Mouse (Mus musculus) C2C12 (cell line): ENCODE data around the gene Rapsn. TPM values are rescaled to one million over a fixed set of nuclear protein-coding genes. Genes with fewer than 3 reads are reported as not detected.

Experiments
- H3K27me3 ChIP-seq: one replicate; pipeline ENCODE4 v1.6.1; 2011; ENCODE audit not compliant: control insufficient read depth, insufficient read depth, insufficient read length
- H3K36me3 ChIP-seq: one replicate; pipeline ENCODE4 v1.6.1; 2011; ENCODE audit not compliant: control insufficient read depth, insufficient read depth
- H3K4me3 ChIP-seq: one replicate; pipeline ENCODE4 v1.5.1; 2011; ENCODE audit warnings: mild to moderate bottlenecking, control low read depth; ENCODE audit not compliant: poor library complexity, insufficient read depth, severe bottlenecking
- H3K79me2 ChIP-seq: one replicate; pipeline ENCODE4 v1.6.1; 2011; ENCODE audit not compliant: control insufficient read depth, insufficient read depth
- H3K79me3 ChIP-seq: one replicate; pipeline ENCODE4 v1.6.1; 2011; ENCODE audit warnings: low read depth, control low read depth
- H3ac ChIP-seq: one replicate; pipeline ENCODE3; 2011; ENCODE audit warnings: low read depth; ENCODE audit not compliant: control insufficient read depth, insufficient read length
- CEBPB ChIP-seq: IDR thresholded peaks from one replicate; pipeline ENCODE4 v1.6.1; 2011; ENCODE audit warnings: low read depth, mild to moderate bottlenecking, control low read depth, moderate library complexity
- CTCF ChIP-seq: IDR thresholded peaks from one replicate; pipeline ENCODE4 v1.5.1; 2011; ENCODE audit not compliant: control insufficient read depth, insufficient read depth, insufficient read length
- FOSL1 ChIP-seq: IDR thresholded peaks from one replicate; pipeline ENCODE4 v1.8.0; 2011; ENCODE audit warnings: mild to moderate bottlenecking, low read length; ENCODE audit not compliant: poor library complexity, insufficient read depth, severe bottlenecking
- MAX ChIP-seq: IDR thresholded peaks from one replicate; pipeline ENCODE4 v1.6.1; 2011; ENCODE audit warnings: mild to moderate bottlenecking, control low read depth
- MYOD1 ChIP-seq: IDR thresholded peaks from one replicate; pipeline ENCODE4 v1.6.1; 2011; ENCODE audit warnings: low read depth; ENCODE audit not compliant: control insufficient read depth, insufficient read length
- MYOG ChIP-seq: IDR thresholded peaks from one replicate; pipeline ENCODE4 v1.6.1; 2011; ENCODE audit not compliant: control insufficient read depth, insufficient read length; ENCODE audit errors: extremely low read depth
- USF1 ChIP-seq: IDR thresholded peaks from one replicate; pipeline ENCODE4 v1.6.1; 2011; ENCODE audit warnings: low read depth, mild to moderate bottlenecking, control low read depth, moderate library complexity
- long read RNA-seq, 2 experiments: library from polyadenylated mRNA; unstranded; transcript quantifications; one replicate each; pipeline ENCODE4 v2.0.0; 2019 to 2020
- polyA plus RNA-seq: library from polyadenylated mRNA; unstranded; fragments of >200 nt; fragmentation: generic; extraction: Trizol; gene quantifications from one replicate; pipeline ENCODE4 v1.2.1, GENCODE M21; 2012; ENCODE audit warnings: missing spikeins

The Rapsn gene
- 122 TPM for polyA plus RNA-seq
- long read RNA-seq, experiment 1, transcript Rapsn-201 (8 exons, 1,606 nt): major isoform, 95 of 138 reads
- long read RNA-seq, experiment 1, partial matches to known transcripts: 26 of 138 reads
- long read RNA-seq, experiment 1, other reads (novel, unspliced or antisense): 13 of 138 reads
- long read RNA-seq, experiment 2, transcript Rapsn-201 (8 exons, 1,606 nt): major isoform, 142 of 181 reads
- long read RNA-seq, experiment 2, transcript Rapsn-203 (7 exons, 1,458 nt): minor isoform, 5 of 181 reads
- long read RNA-seq, experiment 2, partial matches to known transcripts: 2 of 181 reads
- long read RNA-seq, experiment 2, other reads (novel, unspliced or antisense): 32 of 181 reads

DNA sequence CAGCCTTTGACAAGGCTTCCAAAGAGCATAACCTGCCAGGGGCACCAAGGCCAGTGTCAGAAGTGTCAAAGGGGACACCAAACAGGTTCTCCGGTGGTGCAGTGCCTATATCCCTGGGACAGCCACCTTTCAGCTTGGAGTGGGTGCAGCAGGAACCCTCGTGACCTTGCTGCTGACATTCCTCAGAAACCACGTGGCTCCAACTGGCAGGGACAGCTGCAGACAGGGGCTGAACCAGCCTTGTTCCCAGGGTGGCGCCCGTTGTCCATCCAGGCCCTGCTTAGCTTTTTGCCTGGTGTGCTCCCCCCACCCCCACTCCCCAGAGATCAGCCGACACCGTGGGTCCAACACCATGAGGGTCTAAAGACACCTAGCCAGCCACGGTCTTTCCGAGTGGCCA, at the start of gene Rapsn:
Gene Rapsn, plus strand, starts transcription at position 236 of the 400 bp plus-strand sequence.
- Histone ChIP-seq H3K79me2 (peaks cover 10% of the 10 kb centered on the region), H3K36me3 (no peaks in the 10 kb centered on the region), H3K79me3 (no peaks in the 10 kb centered on the region), H3ac (peak within 1 kb of the TSS; percentile 52), H3K4me3 (peak within 1 kb of the TSS; percentile 25), H3K27me3 (no peaks in the 10 kb centered on the region)
- TF ChIP-seq MAX (peak; percentile 89), MYOD1 (peak; percentile 100), CTCF (peak; percentile 57), USF1 (peak; percentile 93), FOSL1 (no peak)

- H3K27me3 ChIP-seq: no peaks in the 10 kb centered on the region
- H3ac ChIP-seq: no peak overlapping the region
- peaks cover 100% of the 10 kb centered on the region for H3K79me2 ChIP-seq
- H3K36me3 ChIP-seq: peaks cover 20% of the 10 kb centered on the region
- H3K79me3 ChIP-seq: peaks cover 89% of the 10 kb centered on the region
- H3K4me3 ChIP-seq: no peak overlapping the region
- TF ChIP-seq FOSL1 (no peak), MYOD1 (no peak), MYOG (no peak), CTCF (no peak), USF1 (no peak), CEBPB (no peak), MAX (no peak)
Observed at GRCm38 (mm10) chr2:90986055-90986454, 49.4 kb upstream of the Rapsn start.

DNA sequence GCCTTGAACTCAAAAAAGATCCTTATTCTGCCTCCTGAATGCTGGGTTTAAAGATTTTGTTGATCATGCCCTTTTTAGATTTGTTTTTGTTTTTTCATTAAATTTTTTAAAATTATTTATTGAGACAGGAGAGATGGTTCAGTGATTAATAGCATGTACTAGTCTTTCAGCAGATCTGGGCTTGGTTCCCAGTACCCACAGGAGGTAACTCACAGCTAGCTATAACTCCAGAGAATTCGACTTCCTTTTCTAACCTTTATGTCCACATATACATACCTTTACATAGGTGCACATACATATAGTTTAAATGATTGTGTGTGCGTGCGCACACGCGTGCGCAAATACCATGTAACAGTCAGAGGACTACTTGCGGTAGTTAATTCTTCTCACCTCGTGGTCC, 26.9 kb upstream of the Rapsn start:
- TF ChIP-seq CEBPB (no peak), MAX (no peak), USF1 (no peak)
- Histone ChIP-seq H3K79me3 (no peaks in the 10 kb centered on the region), H3ac (no peak overlapping the region), H3K4me3 (no peak overlapping the region), H3K36me3 (peaks cover 97% of the 10 kb centered on the region), H3K27me3 (no peaks in the 10 kb centered on the region), H3K79me2 (no peaks in the 10 kb centered on the region)

DNA sequence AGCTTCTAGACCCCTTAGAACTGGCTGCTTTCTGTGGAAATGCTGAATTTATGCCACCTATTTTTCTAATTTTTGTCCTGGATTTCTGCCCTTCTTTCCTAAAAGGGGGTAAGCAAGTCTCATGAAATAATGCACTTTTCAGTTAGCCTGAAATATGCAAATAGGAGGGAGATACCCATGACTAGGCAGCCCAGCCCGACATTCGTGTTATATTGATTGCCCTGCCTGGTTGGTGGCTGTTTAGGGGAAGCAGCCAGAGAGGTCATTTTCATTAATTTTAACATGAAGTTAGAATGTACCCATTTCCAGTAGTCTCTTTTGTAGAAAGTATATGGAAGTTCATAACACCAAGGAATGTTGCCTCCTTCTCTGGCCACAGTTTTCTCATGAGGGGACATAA, 21.5 kb upstream of the Rapsn start:
- H3K27me3 ChIP-seq: no peaks in the 10 kb centered on the region
- H3ac ChIP-seq: no peak overlapping the region
- no peak overlapping the region for H3K4me3 ChIP-seq
- TF ChIP-seq MAX (no peak), FOSL1 (no peak), CTCF (no peak)
- peaks cover 15% of the 10 kb centered on the region for H3K79me2 ChIP-seq
- peaks cover 98% of the 10 kb centered on the region for H3K36me3 ChIP-seq
- H3K79me3 ChIP-seq: peaks cover 2% of the 10 kb centered on the region

DNA sequence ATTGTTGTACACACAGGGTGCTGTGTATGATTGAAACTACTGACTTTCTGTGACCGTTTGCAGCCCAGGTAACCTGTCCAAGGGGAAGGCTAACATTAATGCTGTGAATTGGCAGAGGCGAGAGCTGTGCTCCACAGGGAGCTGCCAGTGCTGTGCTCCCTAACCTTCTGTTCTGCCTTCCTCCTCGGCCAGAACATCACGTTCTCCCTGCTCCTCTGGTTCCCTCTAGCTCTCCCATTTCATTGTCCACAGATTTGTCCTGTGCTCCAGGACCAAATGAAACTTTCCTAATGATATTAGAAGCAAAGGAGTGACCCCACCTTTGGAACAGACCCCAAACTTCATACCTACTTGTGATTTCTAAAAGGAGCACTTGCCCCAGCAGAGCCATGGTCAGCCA, 20.0 kb upstream of the Rapsn start:
- TF ChIP-seq CTCF (no peak), MAX (no peak), MYOD1 (no peak), FOSL1 (no peak), CEBPB (no peak), USF1 (no peak), MYOG (no peak)
- peaks cover 2% of the 10 kb centered on the region for H3K79me3 ChIP-seq
- no peaks in the 10 kb centered on the region for H3K27me3 ChIP-seq
- H3K4me3 ChIP-seq: no peak overlapping the region
- peaks cover 95% of the 10 kb centered on the region for H3K36me3 ChIP-seq
- no peak overlapping the region for H3ac ChIP-seq
- peaks cover 15% of the 10 kb centered on the region for H3K79me2 ChIP-seq

- Histone ChIP-seq H3K79me2 (peaks cover 15% of the 10 kb centered on the region), H3K79me3 (peaks cover 2% of the 10 kb centered on the region), H3K4me3 (no peak overlapping the region), H3K27me3 (no peaks in the 10 kb centered on the region), H3K36me3 (peaks cover 69% of the 10 kb centered on the region), H3ac (no peak overlapping the region)
- TF ChIP-seq CTCF (no peak), USF1 (no peak), MYOG (no peak), MYOD1 (no peak), CEBPB (no peak)
Observed at GRCm38 (mm10) chr2:91018061-91018788, 17.2 kb upstream of the Rapsn start.
